Mouse (Mus musculus) neural tube, embryonic 12.5 days (tissue): ENCODE results near the gene Slc38a3. TPM values are rescaled to one million over a fixed set of nuclear protein-coding genes. Genes with fewer than 3 reads are reported as not detected.

Experiments
- ATAC-seq: fragments of 200-750 bp; cut with Nextera tagmentation; 2 replicates; pipeline ENCODE4 v1.8.0; 2017; ENCODE audit warnings: low read depth, mild to moderate bottlenecking, moderate TSS enrichment, moderate library complexity; ENCODE audit not compliant: low FRiP score
- H3K27ac ChIP-seq: fragments of 300-500 bp; sonication (generic); 2 replicates; pipeline ENCODE4 v1.5.1; 2016
- H3K27me3 ChIP-seq: fragments of 300-500 bp; sonication (generic); replicated peaks from 2 replicates; pipeline ENCODE4 v1.6.1; 2016; ENCODE audit warnings: mild to moderate bottlenecking
- H3K36me3 ChIP-seq: fragments of 300-500 bp; sonication (generic); 2 replicates; pipeline ENCODE4 v1.6.1; 2016; ENCODE audit warnings: mild to moderate bottlenecking
- H3K4me1 ChIP-seq: fragments of 300-500 bp; sonication (generic); 2 replicates; pipeline ENCODE4 v1.6.1; 2016
- H3K4me2 ChIP-seq: fragments of 300-500 bp; sonication (generic); replicated peaks from 2 replicates; pipeline ENCODE4 v1.6.1; 2016; ENCODE audit warnings: mild to moderate bottlenecking
- H3K4me3 ChIP-seq: fragments of 300-500 bp; sonication (generic); 2 replicates; pipeline ENCODE4 v1.5.1; 2016
- H3K9ac ChIP-seq: fragments of 300-500 bp; sonication (generic); 2 replicates; pipeline ENCODE4 v1.6.1; 2016; ENCODE audit warnings: mild to moderate bottlenecking
- H3K9me3 ChIP-seq: fragments of 300-500 bp; sonication (generic); 2 replicates; pipeline ENCODE4 v1.6.1; 2016; ENCODE audit warnings: mild to moderate bottlenecking
- WGBS: fragments of 180-500 bp; shearing (Covaris S2); methylation state at CpG from one replicate; pipeline ENCODE4 v1.1.7; 2016; 5-methylcytosine and 5-hydroxymethylcytosine counted together
- polyA plus RNA-seq: library from polyadenylated mRNA; unstranded; fragments of >200 nt; fragmentation: Nextera tagmentation; extraction: Ambion mirVana; gene quantifications from 2 replicates; pipeline ENCODE4 v1.2.1, GENCODE M21; 2016

Slc38a3 gene
- polyA plus RNA-seq, 1 experiment from 2014 or later = 14.1 TPM

- no peak for ATAC-seq
- H3K36me3 ChIP-seq = peaks cover 19% of the 10 kb centered on the region
- H3K4me3 ChIP-seq = no peak overlapping the region
- 77% methylated on average over 3 of the region's 3 CpGs for WGBS
- H3K27me3 ChIP-seq = peaks cover 23% of the 10 kb centered on the region
- H3K9me3 ChIP-seq = no peaks in the 10 kb centered on the region
- no peak overlapping the region for H3K27ac ChIP-seq
- H3K4me2 ChIP-seq = no peak overlapping the region
- H3K4me1 ChIP-seq = peaks cover 71% of the 10 kb centered on the region
- no peak overlapping the region for H3K9ac ChIP-seq
These were observed 33.4 kb upstream of the Slc38a3 start for GRCm38 (mm10) chr9:107702606-107703185.

- Histone ChIP-seq H3K9ac (no peak overlapping the region), H3K4me1 (peaks cover 71% of the 10 kb centered on the region), H3K4me3 (no peak overlapping the region), H3K36me3 (peaks cover 19% of the 10 kb centered on the region), H3K27ac (no peak overlapping the region), H3K4me2 (no peak overlapping the region), H3K9me3 (no peaks in the 10 kb centered on the region), H3K27me3 (peaks cover 14% of the 10 kb centered on the region)
- 58% methylated on average over 12 of the region's 12 CpGs for WGBS
- no peak for ATAC-seq
These were observed 32.3 kb upstream of the Slc38a3 start for GRCm38 (mm10) chr9:107701594-107701993.

- Histone ChIP-seq H3K27me3 (peaks cover 3% of the 10 kb centered on the region; the same call in 1 of the 2 replicates), H3K4me3 (no peak overlapping the region), H3K9me3 (no peaks in the 10 kb centered on the region), H3K4me1 (peaks cover 68% of the 10 kb centered on the region), H3K27ac (no peak overlapping the region), H3K36me3 (peaks cover 14% of the 10 kb centered on the region), H3K9ac (0 out of 2 replicates have a peak overlapping the region, but pooled peaks have one; percentile 21), H3K4me2 (peak overlapping the region; percentile 45)
- no peak for ATAC-seq
- 39% methylated on average over 6 of the region's 6 CpGs for WGBS
These were observed 30.8 kb upstream of the Slc38a3 start for GRCm38 (mm10) chr9:107700114-107700571.

DNA sequence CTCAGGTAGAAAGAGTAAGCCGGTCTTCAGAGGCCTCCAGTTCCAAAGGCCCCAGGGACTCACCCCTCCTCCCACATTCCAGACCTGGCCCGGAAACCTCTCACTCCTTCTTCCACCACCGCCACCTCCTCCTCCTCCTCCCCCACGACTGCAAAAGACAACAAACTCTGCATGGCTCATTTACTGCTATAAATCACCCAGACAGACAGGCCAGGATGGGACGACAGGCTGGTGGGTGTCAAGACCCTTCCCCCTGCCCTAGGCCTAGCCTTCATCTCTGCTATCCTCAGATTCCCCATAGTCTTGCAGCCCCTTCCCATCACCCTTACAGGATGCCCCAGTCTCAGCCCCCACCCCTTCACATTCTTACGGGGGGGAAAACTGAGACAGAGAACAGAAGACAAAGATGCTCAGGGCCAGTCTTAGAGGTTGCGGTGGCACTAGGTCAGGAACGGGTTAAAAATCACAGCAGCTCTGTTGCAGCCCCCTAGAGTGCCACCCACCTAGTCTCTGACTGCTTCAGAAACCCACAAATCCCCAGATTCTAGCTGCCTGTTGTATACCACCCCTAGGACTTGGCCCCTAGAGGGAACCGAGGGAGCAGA, 30.1 kb upstream of the Slc38a3 start:
- H3K9me3 ChIP-seq = no peaks in the 10 kb centered on the region
- peak overlapping the region; percentile 45 for H3K4me2 ChIP-seq
- peaks cover 66% of the 10 kb centered on the region for H3K4me1 ChIP-seq
- no peak overlapping the region for H3K9ac ChIP-seq
- H3K4me3 ChIP-seq = no peak overlapping the region
- no peaks in the 10 kb centered on the region for H3K27me3 ChIP-seq
- 6% methylated on average over 9 of the region's 9 CpGs for WGBS
- H3K27ac ChIP-seq = no peak overlapping the region
- peaks cover 8% of the 10 kb centered on the region; the same call in 1 of the 2 replicates for H3K36me3 ChIP-seq
- ATAC-seq = no peak

GRCm38 (mm10) chr9:107698611-107699190, 29.4 kb upstream of the Slc38a3 start:
- Histone ChIP-seq H3K4me2 (peak overlapping the region; percentile 45), H3K9ac (no peak overlapping the region), H3K27me3 (no peaks in the 10 kb centered on the region), H3K9me3 (no peaks in the 10 kb centered on the region), H3K36me3 (peaks cover 7% of the 10 kb centered on the region; the same call in 1 of the 2 replicates), H3K27ac (no peak overlapping the region), H3K4me1 (peaks cover 63% of the 10 kb centered on the region), H3K4me3 (no peak overlapping the region)
- ATAC-seq = no peak
- 10% methylated on average over 14 of the region's 14 CpGs for WGBS

DNA sequence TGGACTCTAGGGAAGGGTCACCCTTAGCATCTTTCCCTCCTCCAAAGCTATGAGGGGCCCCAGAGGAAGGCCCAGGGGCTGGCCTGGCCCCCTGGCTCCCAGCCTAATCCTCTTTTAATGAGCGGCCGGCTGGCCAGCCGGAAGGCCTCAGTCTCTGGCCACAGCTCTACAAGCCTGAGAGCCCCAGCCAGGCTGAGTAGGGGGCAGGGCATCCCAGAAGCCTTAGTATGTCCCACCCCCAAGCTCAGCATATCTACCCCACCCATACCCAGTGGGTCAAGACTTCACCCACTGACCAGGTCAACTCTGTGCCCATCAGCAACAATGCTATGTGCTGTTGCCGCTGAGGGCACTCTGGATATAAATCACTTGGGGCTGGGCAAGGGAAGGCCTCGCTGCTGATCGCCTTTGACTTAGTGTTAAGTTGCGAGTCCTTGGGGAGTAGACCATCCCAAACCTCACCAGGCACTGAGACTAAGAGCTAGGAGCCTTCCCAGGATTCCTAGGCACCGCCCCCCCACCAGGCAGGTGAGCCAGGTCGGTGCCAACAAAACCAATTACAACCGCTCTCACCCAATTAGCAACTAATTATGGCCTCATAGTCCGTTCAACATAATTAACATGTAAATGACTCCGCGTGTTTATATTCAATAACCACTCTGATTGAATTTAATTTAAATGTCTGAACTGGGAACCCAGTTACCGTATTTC, 28.6 kb upstream of the Slc38a3 start:
- H3K9ac ChIP-seq = no peak overlapping the region
- no peak for ATAC-seq
- no peak overlapping the region for H3K27ac ChIP-seq
- peaks cover 2% of the 10 kb centered on the region; the same call in 1 of the 2 replicates for H3K36me3 ChIP-seq
- no peaks in the 10 kb centered on the region for H3K9me3 ChIP-seq
- peak overlapping the region; percentile 23 for H3K4me2 ChIP-seq
- no peak overlapping the region for H3K4me3 ChIP-seq
- WGBS = 14% methylated on average over 14 of the region's 14 CpGs
- peaks cover 59% of the 10 kb centered on the region for H3K4me1 ChIP-seq
- H3K27me3 ChIP-seq = no peaks in the 10 kb centered on the region

DNA sequence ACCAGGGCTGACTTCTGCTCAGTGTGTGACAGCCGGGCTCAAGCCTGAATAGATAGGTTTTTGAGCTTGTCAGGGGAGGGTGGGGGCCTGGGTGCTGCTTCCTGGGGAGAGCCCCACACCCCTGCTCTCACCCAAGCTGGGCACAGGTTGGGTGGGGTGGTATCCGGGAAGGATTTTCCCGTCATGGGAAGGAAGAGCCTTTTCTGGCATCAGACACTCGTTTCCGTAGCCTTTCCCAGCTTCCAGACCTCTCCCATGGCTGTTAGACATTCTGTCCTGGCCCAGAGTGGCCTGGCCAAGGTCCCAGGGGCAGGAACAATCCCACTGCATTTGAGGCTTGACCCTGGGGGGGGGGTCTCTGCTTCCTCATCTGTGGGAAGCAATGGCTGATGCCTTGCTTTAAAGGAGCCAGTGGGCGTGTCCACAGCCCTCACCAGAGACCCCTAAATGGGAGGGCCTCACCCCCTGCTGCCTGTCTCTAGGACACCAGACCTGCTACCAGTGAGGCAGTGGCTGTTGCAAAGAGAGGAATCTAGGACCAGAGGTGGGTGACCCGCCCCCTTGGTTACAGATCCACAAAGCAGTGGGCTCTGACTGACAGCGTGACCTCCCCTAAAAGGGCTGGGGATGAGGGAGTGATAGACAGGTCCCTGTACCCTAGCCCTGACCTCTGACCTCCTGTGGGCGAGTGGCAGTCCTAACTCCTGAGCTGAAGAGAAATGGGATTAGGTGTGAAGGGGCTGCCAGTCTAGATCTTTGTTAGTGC, 27.7 kb upstream of the Slc38a3 start:
- H3K4me3 ChIP-seq = no peak overlapping the region
- WGBS = 27% methylated on average over 9 of the region's 9 CpGs
- no peaks in the 10 kb centered on the region for H3K27me3 ChIP-seq
- H3K36me3 ChIP-seq = peaks cover 8% of the 10 kb centered on the region
- H3K9me3 ChIP-seq = no peaks in the 10 kb centered on the region
- no peak overlapping the region; the same call in 1 of the 2 replicates for H3K9ac ChIP-seq
- H3K27ac ChIP-seq = no peak overlapping the region
- ATAC-seq = no peak
- H3K4me1 ChIP-seq = peaks cover 59% of the 10 kb centered on the region
- H3K4me2 ChIP-seq = no peak overlapping the region; the same call in 1 of the 2 replicates

DNA sequence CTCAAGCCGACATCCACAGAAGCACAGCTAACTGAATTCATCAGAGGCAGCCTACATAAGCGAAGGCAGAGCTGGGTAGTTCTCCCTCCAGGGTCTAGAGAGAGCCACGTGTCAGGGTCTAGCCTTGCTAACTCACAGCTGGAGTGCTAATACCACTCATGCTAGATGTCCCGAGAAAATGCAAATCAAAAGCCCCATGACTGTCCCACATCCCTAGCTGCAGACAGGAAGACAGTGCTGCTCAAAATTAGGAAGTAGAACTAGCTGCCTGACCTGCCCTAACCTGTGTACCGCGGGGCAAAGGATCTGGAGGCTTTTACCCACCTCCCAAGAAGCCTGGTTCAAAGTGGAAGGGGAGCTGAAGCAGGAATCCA, 26.8 kb upstream of the Slc38a3 start:
- no peak overlapping the region; the same call in 1 of the 2 replicates for H3K4me2 ChIP-seq
- WGBS = 49% methylated on average over 6 of the region's 6 CpGs
- H3K4me1 ChIP-seq = peaks cover 59% of the 10 kb centered on the region
- no peak for ATAC-seq
- H3K4me3 ChIP-seq = no peak overlapping the region; the same call in 1 of the 2 replicates
- H3K36me3 ChIP-seq = peaks cover 18% of the 10 kb centered on the region
- no peaks in the 10 kb centered on the region for H3K9me3 ChIP-seq
- H3K9ac ChIP-seq = no peak overlapping the region
- no peak overlapping the region for H3K27ac ChIP-seq
- no peaks in the 10 kb centered on the region for H3K27me3 ChIP-seq

- Histone ChIP-seq H3K27me3 (no peaks in the 10 kb centered on the region), H3K27ac (no peak overlapping the region), H3K9me3 (no peaks in the 10 kb centered on the region), H3K9ac (no peak overlapping the region), H3K4me2 (no peak overlapping the region; the same call in 1 of the 2 replicates), H3K36me3 (peaks cover 23% of the 10 kb centered on the region), H3K4me3 (no peak overlapping the region), H3K4me1 (peaks cover 54% of the 10 kb centered on the region)
- ATAC-seq = no peak
- 85% methylated on average over 12 of the region's 12 CpGs for WGBS
These were observed 26.2 kb upstream of the Slc38a3 start for GRCm38 (mm10) chr9:107695441-107696105.

- H3K27ac ChIP-seq = no peak overlapping the region
- ATAC-seq = no peak
- peaks cover 29% of the 10 kb centered on the region for H3K36me3 ChIP-seq
- H3K4me1 ChIP-seq = peaks cover 45% of the 10 kb centered on the region
- no peaks in the 10 kb centered on the region for H3K9me3 ChIP-seq
- no peak overlapping the region for H3K9ac ChIP-seq
- no peak overlapping the region for H3K4me2 ChIP-seq
- no peaks in the 10 kb centered on the region for H3K27me3 ChIP-seq
- no peak overlapping the region for H3K4me3 ChIP-seq
- WGBS = 70% methylated on average over 7 of the region's 7 CpGs
These were observed 25.3 kb upstream of the Slc38a3 start for GRCm38 (mm10) chr9:107694627-107695026.

- no peak overlapping the region for H3K4me3 ChIP-seq
- H3K4me2 ChIP-seq = no peak overlapping the region
- peaks cover 34% of the 10 kb centered on the region for H3K36me3 ChIP-seq
- no peak overlapping the region for H3K9ac ChIP-seq
- H3K27ac ChIP-seq = no peak overlapping the region
- peaks cover 34% of the 10 kb centered on the region for H3K4me1 ChIP-seq
- H3K27me3 ChIP-seq = no peaks in the 10 kb centered on the region
- no peaks in the 10 kb centered on the region for H3K9me3 ChIP-seq
- 70% methylated on average over 4 of the region's 4 CpGs for WGBS
- ATAC-seq = no peak
These were observed 24.2 kb upstream of the Slc38a3 start for GRCm38 (mm10) chr9:107693433-107693987.
